Mouse (Mus musculus) neutrophil, adult 83 days (primary cell): ENCODE data around the gene Zfp410. TPM values are rescaled to one million over a fixed set of nuclear protein-coding genes. Genes with fewer than 3 reads are reported as not detected.

Source experiments
- total RNA-seq, 2 experiments: library from RNA; stranded (reverse); gene quantifications; one replicate each; pipeline ENCODE4 v1.2.4; 2023

Zfp410 gene
- 10 to 100 TPM; 32.5 to 32.6 TPM for total RNA-seq

DNA sequence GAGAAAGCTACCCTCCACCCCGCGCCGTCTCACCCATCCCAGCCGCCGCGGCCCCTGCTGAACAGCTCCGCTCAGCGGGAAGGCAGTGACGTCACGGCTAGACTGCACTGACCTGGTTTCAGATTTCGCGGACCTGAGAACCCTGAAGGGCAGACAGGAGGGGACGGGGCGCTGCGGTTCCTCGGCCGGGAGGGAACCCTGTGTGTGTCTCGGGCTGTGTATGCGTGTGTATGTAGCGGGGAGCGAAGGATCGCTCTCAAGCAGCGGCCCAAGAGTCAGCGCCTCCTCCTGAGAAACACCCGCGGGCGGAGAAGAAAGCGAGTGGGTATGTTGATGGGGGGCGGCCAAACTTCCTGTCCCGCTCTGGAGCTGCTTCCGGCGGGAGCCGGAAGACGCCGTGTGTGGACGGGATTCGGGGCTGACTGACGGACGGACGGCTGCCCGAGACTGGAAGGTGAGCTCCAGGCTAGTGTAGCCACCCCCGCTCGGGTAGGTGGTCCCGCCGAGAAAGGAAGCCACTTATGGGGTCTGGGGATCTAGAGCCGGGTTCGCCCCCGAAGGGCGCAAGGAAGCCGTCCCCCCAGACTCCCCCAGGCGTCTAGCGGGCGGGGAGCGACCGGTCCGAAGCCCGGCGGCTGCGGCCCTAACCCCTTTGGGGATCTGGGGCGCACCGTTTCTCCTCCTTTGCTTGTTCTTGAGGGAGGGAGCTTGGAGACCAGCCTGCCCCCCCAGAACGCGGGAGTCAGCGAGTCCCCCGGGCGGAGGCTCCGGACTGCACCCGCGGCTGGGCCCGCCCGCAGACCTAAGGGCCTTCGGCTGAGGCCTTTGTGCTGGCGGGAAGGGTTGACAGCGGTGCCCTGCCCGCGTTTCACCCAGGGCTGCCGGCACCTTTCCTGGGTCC lies at the start of gene Zfp410:
Zfp410 (plus strand) TSS at position 132 of the 901 bp plus-strand sequence.

DNA sequence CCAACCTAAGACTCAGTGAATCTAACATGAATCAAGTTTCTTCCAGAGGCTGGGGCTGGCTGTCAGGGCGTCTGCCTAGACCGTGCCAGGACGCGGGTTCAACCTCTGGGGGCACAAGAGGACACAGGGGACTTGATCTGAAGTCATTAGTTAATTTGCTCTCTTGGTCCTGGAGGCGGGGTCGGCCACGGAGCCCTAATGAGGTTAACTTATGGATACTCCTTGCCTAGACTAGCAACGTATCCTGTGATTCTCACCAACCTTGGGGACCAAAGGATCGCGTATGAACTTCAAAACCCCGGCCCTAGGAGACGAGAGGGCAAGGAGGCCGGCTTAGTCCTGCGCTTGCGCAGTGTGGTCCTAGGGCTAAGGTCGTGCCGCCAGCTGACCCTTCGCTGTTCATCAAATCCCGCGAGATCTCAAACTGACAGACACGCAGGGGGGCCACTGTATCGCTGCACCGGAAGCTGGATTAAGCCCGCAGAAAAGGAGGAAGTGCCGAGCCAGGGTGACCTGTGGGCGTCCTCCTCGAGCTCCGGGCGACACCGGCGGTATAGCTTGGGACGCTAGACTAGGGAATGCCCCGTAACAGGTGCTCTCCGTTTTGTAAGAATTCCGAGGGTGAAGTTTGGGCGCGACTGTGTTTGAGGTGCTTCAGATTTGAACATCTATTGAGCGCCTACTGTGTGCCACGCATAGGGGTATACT lies 31.6 kb upstream of the Zfp410 start, which contains the start of gene Ptgr2:
Ptgr2 (plus strand) TSS at position 348 of the 708 bp plus-strand sequence.

DNA sequence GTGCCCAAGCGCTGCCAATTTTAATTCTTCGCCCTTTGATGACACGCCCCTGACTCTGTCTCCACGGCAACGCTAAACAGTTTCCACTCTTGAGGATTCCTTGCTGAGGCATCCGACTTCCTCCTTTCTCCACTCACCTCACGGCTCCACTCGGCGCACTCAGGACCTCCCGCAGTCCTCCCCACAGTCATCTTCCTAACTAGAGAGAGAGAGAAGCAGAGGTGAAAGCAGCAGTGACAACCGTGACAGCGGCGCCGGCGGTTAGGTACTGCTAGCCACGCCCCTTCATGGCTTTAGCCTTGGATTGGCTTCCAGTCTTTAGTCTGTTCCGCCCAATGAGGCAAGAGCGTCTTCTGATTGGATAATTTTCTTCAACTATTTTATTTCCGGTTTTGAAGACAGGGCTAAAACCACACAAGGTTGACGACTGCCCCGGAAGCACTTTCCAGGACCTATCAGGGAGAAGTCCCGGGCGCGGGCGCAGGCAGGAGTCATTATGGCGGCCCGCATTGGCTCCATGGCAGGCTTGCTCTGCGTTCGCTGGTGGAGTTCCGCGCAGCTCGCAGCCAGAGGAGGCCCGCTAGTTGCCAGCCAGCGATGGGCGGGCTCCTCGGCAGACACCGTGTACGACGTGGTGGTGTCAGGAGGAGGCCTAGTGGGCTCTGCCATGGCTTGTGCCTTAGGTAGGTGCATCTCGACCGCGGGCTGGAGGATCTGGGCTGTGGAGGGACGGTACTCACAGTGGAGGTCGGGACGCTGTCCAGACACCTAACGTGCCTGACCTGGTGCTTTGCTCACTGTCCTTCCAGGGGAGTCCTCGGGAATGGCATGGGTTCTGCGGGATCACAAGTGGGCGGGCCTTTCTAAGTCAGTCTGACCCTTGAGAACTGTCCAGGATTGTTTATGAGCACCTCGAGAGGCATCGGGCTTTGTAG lies 45.2 kb downstream of the Zfp410 start, which contains the start of the genes Coq6 and Fam161b:
Coq6 (plus strand) TSS at position 103 of the 935 bp plus-strand sequence.
Fam161b (minus strand) TSS at position 279 of the 935 bp plus-strand sequence.

Other genes starting within 250 kb of the Zfp410 start
- gene Acot5, start 247.5 kb upstream of the Zfp410 start, total RNA-seq: not detected
- under 1 TPM; 0.55 to 0.83 TPM for gene Acot6, start 216.2 kb upstream of the Zfp410 start, total RNA-seq
- 1 to 10 TPM in 1 of 2 experiments, under 1 TPM in 1; 0.18 to 1.3 TPM for gene Dnal1, start 202.5 kb upstream of the Zfp410 start, total RNA-seq
- gene Pnma1, start 168.4 kb upstream of the Zfp410 start, total RNA-seq: 1 to 10 TPM; 1.9 to 2.9 TPM
- gene Elmsan1, start 98.0 kb upstream of the Zfp410 start, total RNA-seq: 10 to 100 TPM; 66.3 to 71.8 TPM
- gene Ptgr2, start 31.6 kb upstream of the Zfp410 start, total RNA-seq: 10 to 100 TPM; 15.0 to 16.0 TPM
- gene Coq6, start 44.8 kb downstream of the Zfp410 start, total RNA-seq: 10 to 100 TPM; 13.4 to 13.5 TPM
- gene Fam161b, start 45.0 kb downstream of the Zfp410 start, total RNA-seq: under 1 TPM; 0.48 to 0.93 TPM
- gene Entpd5, start 92.2 kb downstream of the Zfp410 start, total RNA-seq: 10 to 100 TPM; 18.4 to 20.1 TPM
- gene Bbof1, start 92.2 kb downstream of the Zfp410 start, total RNA-seq: under 1 TPM; 0.31 to 0.46 TPM
- gene Rnf113a2, start 100.3 kb downstream of the Zfp410 start, total RNA-seq: 10 to 100 TPM; 17.4 to 20.0 TPM
- gene Aldh6a1, start 134.2 kb downstream of the Zfp410 start, total RNA-seq: 1 to 10 TPM; 2.6 to 4.3 TPM
- 1 to 10 TPM; 7.9 to 8.2 TPM for gene Lin52, start 134.6 kb downstream of the Zfp410 start, total RNA-seq